ENCODE assay signal across 18 mouse cellular contexts in the genomic region with DNA sequence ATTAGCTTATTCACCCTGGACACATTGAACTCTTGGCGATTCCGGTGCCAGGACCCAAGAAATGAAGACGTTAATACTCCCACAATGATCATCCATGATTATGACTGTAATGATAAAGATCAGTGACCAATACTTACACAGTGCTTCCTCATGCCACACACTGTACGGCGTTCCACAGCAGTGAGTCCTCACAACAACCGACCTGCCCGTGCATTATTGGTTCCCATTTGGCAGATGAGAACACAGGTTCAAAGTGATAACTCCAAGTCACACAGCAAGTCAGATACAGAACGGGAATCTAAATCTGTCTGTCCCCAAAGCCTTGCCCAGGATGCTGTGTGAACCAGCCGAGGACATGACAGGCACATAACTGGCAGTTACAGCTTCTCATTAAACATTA.
"Had no signal": no experiment of that assay in that cellular context is flagged by ENCODE, and none has a peak within 500 bp of the region (broad histone marks: within the 10 kb centered on the region; RNA-seq: fewer than 3 reads in every experiment).

No protein-coding gene starts in this region.

- H3K9me3 ChIP-seq: heart, embryonic 12.5 days; hindbrain, embryonic 10.5 days; hindbrain, embryonic 12.5 days; hindbrain, embryonic 15.5 days; kidney, embryonic 15.5 days; limb, embryonic 10.5 days; limb, embryonic 12.5 days; liver, embryonic 13.5 days had no signal

- H3K4me3 ChIP-seq: heart, adult 2 months; heart, embryonic 12.5 days; hindbrain, embryonic 10.5 days; hindbrain, embryonic 12.5 days; hindbrain, embryonic 15.5 days; kidney, embryonic 15.5 days; left cerebral cortex, adult 2 months; limb, embryonic 10.5 days; limb, embryonic 12.5 days; liver, embryonic 13.5 days had no signal

- H3K4me1 ChIP-seq: hindbrain, embryonic 12.5 days; hindbrain, embryonic 15.5 days had no signal

- H3K36me3 ChIP-seq: hindbrain, embryonic 10.5 days; hindbrain, embryonic 15.5 days had no signal

- H3K27me3 ChIP-seq: heart, embryonic 12.5 days; hindbrain, embryonic 12.5 days; hindbrain, embryonic 15.5 days; kidney, embryonic 15.5 days; limb, embryonic 12.5 days; liver, embryonic 13.5 days had no signal

- H3K27ac ChIP-seq: heart, adult 2 months; hindbrain, embryonic 10.5 days; hindbrain, embryonic 12.5 days; hindbrain, embryonic 15.5 days; hindbrain, postnatal 0 days; kidney, embryonic 15.5 days; kidney, postnatal 0 days; left cerebral cortex, adult 2 months; limb, embryonic 10.5 days; limb, embryonic 12.5 days; liver, embryonic 13.5 days had no signal

- DNase-seq: gastrocnemius, postnatal 14 days; heart, adult 2 months; heart, postnatal 10 days; heart, postnatal 4 days; kidney, adult 11 months; kidney, postnatal 14 days; liver; liver, embryonic 13.5 days had no signal
